Mouse (Mus musculus) liver, adult 2 months (tissue): ENCODE measurements around the gene Sco2.

Experiments
- CTCF ChIP-seq: fragments of 200-500 bp; IDR thresholded peaks from 2 replicates; pipeline ENCODE4 v1.5.1; 2011; ENCODE audit warnings: low read depth, low read length, control low read depth
- POLR2A ChIP-seq: fragments of 200-500 bp; IDR thresholded peaks from 2 replicates; pipeline ENCODE4 v1.6.1; 2011; ENCODE audit warnings: low read length, control low read depth; ENCODE audit not compliant: insufficient read depth; ENCODE audit errors: extremely low read depth

GRCm38 (mm10) chr15:89406691-89407090 is 33.0 kb upstream of the Sco2 start:
- TF ChIP-seq POLR2A (no peak), CTCF (no peak)
